Mouse (Mus musculus) WW6 (cell line): ENCODE measurements around the gene Scn2b.

Experiments used
- DNase-seq: peaks from one replicate; pipeline ENCODE4 v3.0.0-alpha.2; 2013; ENCODE audit warnings: low read depth, low spot score

Scn2b gene

GRCm38 (mm10) chr9:45117741-45118431 is at the start of gene Scn2b:
Scn2b (plus strand) TSS chr9:45117782.
- DNase-seq, result no peak

- DNase-seq, result no peak
Observed at GRCm38 (mm10) chr9:45071800-45072199, 45.8 kb upstream of the Scn2b start.

GRCm38 (mm10) chr9:45077859-45078258 is 39.7 kb upstream of the Scn2b start:
- no peak for DNase-seq

- DNase-seq, result no peak
Observed at GRCm38 (mm10) chr9:45079011-45079410, 38.6 kb upstream of the Scn2b start, which contains the start of gene Jaml. Jaml (plus strand) TSS chr9:45079183.

- no peak for DNase-seq
Observed at GRCm38 (mm10) chr9:45083132-45083531, 34.5 kb upstream of the Scn2b start.

GRCm38 (mm10) chr9:45084556-45084955 is 33.0 kb upstream of the Scn2b start:
- DNase-seq, result no peak

- no peak for DNase-seq
Observed at GRCm38 (mm10) chr9:45085741-45086690, 31.6 kb upstream of the Scn2b start.

- no peak for DNase-seq
Observed at GRCm38 (mm10) chr9:45088040-45088439, 29.5 kb upstream of the Scn2b start.

- DNase-seq, result no peak
Observed at GRCm38 (mm10) chr9:45090811-45091210, 26.8 kb upstream of the Scn2b start.

- no peak for DNase-seq
Observed at GRCm38 (mm10) chr9:45092641-45093040, 24.9 kb upstream of the Scn2b start.

- DNase-seq, result no peak
Observed at GRCm38 (mm10) chr9:45095149-45095937, 22.2 kb upstream of the Scn2b start.

GRCm38 (mm10) chr9:45097877-45098276 is 19.7 kb upstream of the Scn2b start:
- DNase-seq, result no peak

GRCm38 (mm10) chr9:45098426-45098825 is 19.2 kb upstream of the Scn2b start:
- DNase-seq, result no peak

- no peak for DNase-seq
Observed at GRCm38 (mm10) chr9:45102528-45102927, 15.1 kb upstream of the Scn2b start.

- no peak for DNase-seq
Observed at GRCm38 (mm10) chr9:45103211-45103979, 14.2 kb upstream of the Scn2b start.

- DNase-seq, result no peak
Observed at GRCm38 (mm10) chr9:45105596-45106374, 11.8 kb upstream of the Scn2b start.

- DNase-seq, result no peak
Observed at GRCm38 (mm10) chr9:45115706-45116105, 1.9 kb upstream of the Scn2b start.

GRCm38 (mm10) chr9:45116819-45117218 is 763 bp upstream of the Scn2b start:
- no peak for DNase-seq

- DNase-seq, result no peak
Observed at GRCm38 (mm10) chr9:45118552-45118951, 970 bp downstream of the Scn2b start.

- DNase-seq, result no peak
Observed at GRCm38 (mm10) chr9:45119316-45119953, 1.9 kb downstream of the Scn2b start.
